Mouse (Mus musculus) midbrain, embryonic 15.5 days (tissue): Measurements from ENCODE around the gene Dlgap1. TPM values are rescaled to one million over a fixed set of nuclear protein-coding genes. Genes with fewer than 3 reads are reported as not detected.
A peak's percentile ranks its signal among the peaks of the same experiment; 100 is the strongest.

Source experiments
- ATAC-seq: fragments of 200-750 bp; cut with Nextera tagmentation; replicated peaks from 2 replicates; pipeline ENCODE4 v1.8.0; 2017; ENCODE audit warnings: moderate TSS enrichment
- H3K27ac ChIP-seq: fragments of 300-500 bp; sonication (generic); 2 replicates; pipeline ENCODE4 v1.5.1; 2015; ENCODE audit warnings: mild to moderate bottlenecking, inconsistent platforms
- H3K27me3 ChIP-seq: fragments of 300-500 bp; sonication (generic); replicated peaks from 2 replicates; pipeline ENCODE4 v1.6.1; 2015; ENCODE audit warnings: inconsistent platforms
- H3K36me3 ChIP-seq: fragments of 300-500 bp; sonication (generic); replicated peaks from 2 replicates; pipeline ENCODE4 v1.6.1; 2015; ENCODE audit warnings: inconsistent platforms
- H3K4me1 ChIP-seq: fragments of 300-500 bp; sonication (generic); 2 replicates; pipeline ENCODE4 v1.6.1; 2015; ENCODE audit warnings: inconsistent platforms
- H3K4me2 ChIP-seq: fragments of 300-500 bp; sonication (generic); 2 replicates; pipeline ENCODE4 v1.6.1; 2015; ENCODE audit warnings: inconsistent platforms, mild to moderate bottlenecking, moderate library complexity
- H3K4me3 ChIP-seq: fragments of 300-500 bp; sonication (generic); 2 replicates; pipeline ENCODE4 v1.5.1; 2015; ENCODE audit warnings: mild to moderate bottlenecking, inconsistent platforms
- H3K9ac ChIP-seq: fragments of 300-500 bp; sonication (generic); 2 replicates; pipeline ENCODE4 v1.6.1; 2015; ENCODE audit warnings: mild to moderate bottlenecking, inconsistent platforms
- H3K9me3 ChIP-seq: fragments of 300-500 bp; sonication (generic); 2 replicates; pipeline ENCODE4 v1.6.1; 2016; ENCODE audit warnings: inconsistent platforms
- WGBS: fragments of 180-500 bp; shearing (Covaris S2); methylation state at CpG from one replicate; pipeline ENCODE4 v1.1.7; 2015; ENCODE audit warnings: mixed read lengths; 5-methylcytosine and 5-hydroxymethylcytosine counted together
- polyA plus RNA-seq: library from polyadenylated mRNA; unstranded; fragments of >200 nt; fragmentation: Nextera tagmentation; extraction: Ambion mirVana; gene quantifications from 2 replicates; pipeline ENCODE4 v1.2.1, GENCODE M21; 2015

Dlgap1 gene
- polyA plus RNA-seq, 1 experiment from 2014 or later: 28.4 TPM

- no peaks in the 10 kb centered on the region for H3K27me3 ChIP-seq
- no peak overlapping the region for H3K27ac ChIP-seq
- 35% methylated on average over 7 of the region's 7 CpGs for WGBS
- no peaks in the 10 kb centered on the region for H3K36me3 ChIP-seq
- H3K4me3 ChIP-seq: no peak overlapping the region
- no peak for ATAC-seq
- H3K4me2 ChIP-seq: no peak overlapping the region
- no peaks in the 10 kb centered on the region for H3K9me3 ChIP-seq
- H3K4me1 ChIP-seq: peaks cover 10% of the 10 kb centered on the region; the same call in 1 of the 2 replicates
- no peak overlapping the region for H3K9ac ChIP-seq
Observed at GRCm38 (mm10) chr17:70779770-70780169, 810.9 kb downstream of the Dlgap1 start.

DNA sequence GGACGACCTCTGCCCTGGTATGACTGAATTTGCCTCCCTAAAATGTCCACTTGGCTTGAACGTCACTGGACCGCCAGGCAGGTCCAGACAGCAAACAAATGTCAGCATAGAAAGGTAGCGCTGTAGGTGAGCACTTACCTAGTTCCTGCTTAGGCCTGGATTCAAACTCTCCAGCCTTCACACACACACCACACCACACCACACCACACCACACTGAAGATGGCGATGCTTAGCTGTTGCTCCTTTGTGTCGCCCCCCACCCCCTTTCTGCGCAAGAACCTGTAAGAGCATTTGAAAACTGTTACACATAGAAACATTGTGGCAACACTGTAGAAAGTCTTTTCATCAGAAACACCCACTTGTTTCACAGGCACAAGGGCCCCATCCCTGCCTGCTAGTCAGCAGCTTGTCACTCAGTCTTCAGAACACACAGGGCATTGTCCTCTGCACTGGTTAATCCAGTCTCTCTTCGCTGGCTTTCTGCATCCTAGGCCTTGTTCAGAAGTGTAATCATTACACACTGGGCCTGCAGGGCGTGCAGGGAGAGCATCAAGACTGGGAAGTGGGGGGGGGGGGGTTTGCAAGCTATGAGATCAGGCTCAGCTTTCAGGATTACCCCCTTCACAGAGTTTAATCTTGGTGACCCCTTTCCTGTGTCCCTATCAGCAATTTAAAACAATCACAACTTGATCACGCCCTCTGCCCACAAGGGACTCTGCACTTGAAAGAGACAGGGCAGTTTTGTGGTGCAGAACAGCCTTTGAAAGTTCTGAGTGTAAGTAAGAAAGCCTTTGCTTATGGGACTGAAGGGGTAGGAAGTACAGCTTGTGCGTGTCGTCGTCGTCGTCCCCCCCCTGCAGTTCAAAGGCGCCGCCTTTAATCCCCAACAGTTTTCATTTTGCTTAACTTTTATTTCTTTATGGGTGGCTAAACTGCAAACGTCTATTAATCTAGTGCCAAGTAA is 812.1 kb downstream of the Dlgap1 start:
- Histone ChIP-seq H3K4me1 (peaks cover 10% of the 10 kb centered on the region; the same call in 1 of the 2 replicates), H3K27me3 (no peaks in the 10 kb centered on the region), H3K9me3 (no peaks in the 10 kb centered on the region), H3K9ac (no peak overlapping the region), H3K4me2 (no peak overlapping the region), H3K4me3 (no peak overlapping the region), H3K27ac (no peak overlapping the region), H3K36me3 (no peaks in the 10 kb centered on the region)
- WGBS: 20% methylated on average over 18 of the region's 18 CpGs
- peak; percentile 69 for ATAC-seq

DNA sequence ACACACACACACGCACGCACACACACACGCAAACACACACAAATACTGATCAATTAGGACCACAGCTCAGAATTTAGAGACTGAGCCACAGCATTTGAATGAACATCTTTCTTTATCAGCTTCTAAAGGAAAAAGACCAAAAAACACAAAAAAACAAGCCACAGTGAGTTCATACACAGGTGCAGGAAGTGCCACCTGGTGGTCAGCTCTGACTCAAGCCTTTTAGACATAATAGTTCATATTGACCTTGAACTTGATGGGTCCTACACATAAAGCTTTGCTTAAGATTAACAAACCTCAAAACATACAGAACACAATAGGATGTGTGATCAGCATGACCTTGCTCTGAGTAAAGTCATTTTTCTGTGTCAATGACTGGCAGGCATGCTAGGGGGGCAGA is 814.4 kb downstream of the Dlgap1 start:
- no peaks in the 10 kb centered on the region for H3K27me3 ChIP-seq
- no peak for ATAC-seq
- no peaks in the 10 kb centered on the region for H3K9me3 ChIP-seq
- H3K9ac ChIP-seq: no peak overlapping the region
- no peak overlapping the region for H3K27ac ChIP-seq
- no peaks in the 10 kb centered on the region for H3K36me3 ChIP-seq
- no peak overlapping the region for H3K4me2 ChIP-seq
- no peak overlapping the region for H3K4me3 ChIP-seq
- peaks cover 10% of the 10 kb centered on the region; the same call in 1 of the 2 replicates for H3K4me1 ChIP-seq
- WGBS: 88% methylated on average over 3 of the region's 3 CpGs

DNA sequence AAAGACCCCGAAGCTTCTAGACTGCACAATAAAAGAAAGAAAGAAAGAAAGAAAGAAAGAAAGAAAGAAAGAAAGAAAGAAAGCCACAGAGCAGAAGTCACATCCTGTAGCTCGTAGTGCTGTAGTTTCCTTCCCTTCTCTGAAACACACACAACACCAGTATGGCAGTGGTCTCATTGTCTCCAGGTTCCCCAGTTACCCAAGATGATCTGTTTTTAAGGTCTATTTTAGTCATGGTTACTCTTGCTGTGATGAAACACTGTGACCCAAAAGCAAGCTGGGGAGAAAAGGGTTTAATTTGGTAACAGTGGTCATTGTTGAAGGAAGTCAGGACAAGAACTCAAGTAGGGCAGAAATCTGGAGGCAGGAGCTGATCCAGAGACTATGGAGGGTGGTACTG is 818.5 kb downstream of the Dlgap1 start:
- Histone ChIP-seq H3K9me3 (no peaks in the 10 kb centered on the region), H3K9ac (no peak overlapping the region), H3K36me3 (no peaks in the 10 kb centered on the region), H3K27me3 (no peaks in the 10 kb centered on the region), H3K4me3 (no peak overlapping the region), H3K27ac (no peak overlapping the region), H3K4me2 (no peak overlapping the region), H3K4me1 (no peaks in the 10 kb centered on the region)
- WGBS: 89% methylated on average over 2 of the region's 2 CpGs
- ATAC-seq: no peak

DNA sequence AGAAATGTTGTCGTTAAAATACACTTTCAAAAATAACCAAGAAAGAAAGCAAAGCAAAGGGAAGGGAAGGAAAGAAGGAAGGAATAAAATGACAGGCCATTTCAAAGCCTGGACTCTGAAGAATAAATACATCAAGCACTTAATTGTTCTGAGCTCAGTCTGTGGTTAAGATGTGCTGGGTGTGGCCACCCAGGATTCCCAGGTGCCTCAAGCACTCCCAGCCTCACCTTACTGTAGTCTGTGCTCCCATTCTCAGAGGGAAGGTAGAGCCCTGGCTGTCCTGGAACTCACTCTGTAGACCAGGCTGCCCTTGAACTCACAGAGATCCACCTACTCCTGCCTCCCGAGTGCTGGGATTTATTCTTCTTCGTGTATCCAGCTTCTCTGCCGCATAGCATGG is 821.9 kb downstream of the Dlgap1 start:
- Histone ChIP-seq H3K4me1 (peaks cover 4% of the 10 kb centered on the region; the same call in 1 of the 2 replicates), H3K4me2 (no peak overlapping the region), H3K9ac (no peak overlapping the region), H3K27me3 (no peaks in the 10 kb centered on the region), H3K27ac (no peak overlapping the region), H3K36me3 (no peaks in the 10 kb centered on the region), H3K9me3 (no peaks in the 10 kb centered on the region), H3K4me3 (no peak overlapping the region)
- 94% methylated on average over 4 of the region's 4 CpGs for WGBS
- no peak for ATAC-seq

DNA sequence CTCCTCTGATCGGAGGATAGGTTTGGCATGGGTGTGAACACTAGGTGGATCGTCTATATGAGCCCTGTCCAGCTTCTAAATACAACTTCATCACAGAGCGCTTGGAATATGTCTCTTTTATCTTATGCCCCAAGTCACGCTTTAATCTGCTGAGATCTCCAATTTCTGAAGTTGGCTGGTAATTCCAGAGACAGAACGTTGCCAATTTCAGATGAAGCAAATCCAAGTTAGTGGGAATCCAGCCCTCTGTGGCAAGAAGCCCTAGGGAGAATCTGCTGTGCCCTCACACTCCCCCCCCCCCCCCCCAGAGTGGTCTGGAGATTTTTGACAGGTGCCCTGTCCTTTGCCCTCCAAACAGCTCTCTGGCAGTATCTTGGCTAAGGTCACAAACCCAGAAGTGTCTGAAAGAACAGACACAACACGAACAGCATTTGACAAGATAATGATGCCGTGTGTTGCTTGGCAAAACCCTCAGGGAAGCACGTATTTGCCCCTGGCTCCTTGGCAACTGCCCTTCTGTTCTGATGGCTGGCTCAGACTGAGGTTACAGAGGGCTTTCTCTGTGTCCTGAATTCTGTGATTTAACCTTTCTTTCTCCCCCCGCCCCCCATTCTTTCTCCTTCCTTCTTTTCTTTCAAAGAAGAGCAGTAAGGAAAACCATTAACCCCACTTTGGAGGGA is 822.9 kb downstream of the Dlgap1 start:
- Histone ChIP-seq H3K27me3 (no peaks in the 10 kb centered on the region), H3K9me3 (no peaks in the 10 kb centered on the region), H3K9ac (no peak overlapping the region), H3K4me3 (no peak overlapping the region), H3K36me3 (no peaks in the 10 kb centered on the region), H3K27ac (no peak overlapping the region), H3K4me2 (no peak overlapping the region), H3K4me1 (peaks cover 4% of the 10 kb centered on the region; the same call in 1 of the 2 replicates)
- ATAC-seq: no peak
- WGBS: 70% methylated on average over 9 of the region's 9 CpGs

DNA sequence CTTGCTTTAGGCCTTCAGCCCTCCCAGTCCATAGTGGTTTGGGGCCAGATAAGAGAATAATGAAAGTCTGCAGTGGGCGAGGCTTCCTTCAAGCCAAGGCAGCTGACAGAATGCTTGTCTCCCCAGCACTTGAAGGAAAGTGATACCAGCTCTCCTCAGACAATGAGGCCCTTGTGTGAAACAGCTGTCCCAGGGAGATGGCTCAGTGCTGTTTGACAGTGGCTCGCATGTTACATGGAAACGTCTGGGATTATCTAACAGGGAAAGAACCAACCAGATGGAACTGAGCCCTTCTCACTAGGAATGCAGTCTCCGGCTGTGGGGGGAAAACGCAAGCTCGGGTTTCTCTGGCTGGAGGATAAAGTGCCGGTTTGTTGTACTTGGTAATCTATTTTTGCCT is 825.4 kb downstream of the Dlgap1 start:
- H3K9me3 ChIP-seq: no peaks in the 10 kb centered on the region
- H3K4me2 ChIP-seq: peak overlapping the region; percentile 13; the same call in 1 of the 2 replicates
- ATAC-seq: peak; percentile 72
- no peaks in the 10 kb centered on the region for H3K27me3 ChIP-seq
- H3K36me3 ChIP-seq: no peaks in the 10 kb centered on the region
- peak overlapping the region; percentile 34; the same call in 1 of the 2 replicates for H3K27ac ChIP-seq
- H3K4me3 ChIP-seq: no peak overlapping the region
- peaks cover 4% of the 10 kb centered on the region; the same call in 1 of the 2 replicates for H3K4me1 ChIP-seq
- WGBS: 6% methylated on average over 7 of the region's 7 CpGs
- no peak overlapping the region for H3K9ac ChIP-seq

- H3K9me3 ChIP-seq: no peaks in the 10 kb centered on the region
- no peak overlapping the region for H3K4me3 ChIP-seq
- no peaks in the 10 kb centered on the region for H3K27me3 ChIP-seq
- H3K36me3 ChIP-seq: no peaks in the 10 kb centered on the region
- no peak overlapping the region for H3K9ac ChIP-seq
- H3K4me2 ChIP-seq: peak overlapping the region; percentile 13; the same call in 1 of the 2 replicates
- peaks cover 4% of the 10 kb centered on the region; the same call in 1 of the 2 replicates for H3K4me1 ChIP-seq
- peak overlapping the region; percentile 34; the same call in 1 of the 2 replicates for H3K27ac ChIP-seq
- WGBS: 40% methylated on average over 6 of the region's 6 CpGs
- no peak for ATAC-seq
Observed at GRCm38 (mm10) chr17:70794722-70795121, 825.8 kb downstream of the Dlgap1 start.

GRCm38 (mm10) chr17:70795196-70795595 is 826.3 kb downstream of the Dlgap1 start:
- Histone ChIP-seq H3K27ac (no peak overlapping the region), H3K4me1 (peaks cover 4% of the 10 kb centered on the region; the same call in 1 of the 2 replicates), H3K4me3 (no peak overlapping the region), H3K4me2 (no peak overlapping the region), H3K27me3 (no peaks in the 10 kb centered on the region), H3K9ac (no peak overlapping the region), H3K9me3 (no peaks in the 10 kb centered on the region), H3K36me3 (no peaks in the 10 kb centered on the region)
- 70% methylated on average over 4 of the region's 4 CpGs for WGBS
- no peak for ATAC-seq

- H3K9me3 ChIP-seq: no peaks in the 10 kb centered on the region
- no peak overlapping the region for H3K4me3 ChIP-seq
- no peaks in the 10 kb centered on the region for H3K27me3 ChIP-seq
- 85% methylated on average over 8 of the region's 8 CpGs for WGBS
- H3K27ac ChIP-seq: no peak overlapping the region
- no peaks in the 10 kb centered on the region for H3K36me3 ChIP-seq
- H3K9ac ChIP-seq: no peak overlapping the region
- peaks cover 4% of the 10 kb centered on the region; the same call in 1 of the 2 replicates for H3K4me1 ChIP-seq
- ATAC-seq: no peak
- no peak overlapping the region for H3K4me2 ChIP-seq
Observed at GRCm38 (mm10) chr17:70796940-70797772, 828.3 kb downstream of the Dlgap1 start.

DNA sequence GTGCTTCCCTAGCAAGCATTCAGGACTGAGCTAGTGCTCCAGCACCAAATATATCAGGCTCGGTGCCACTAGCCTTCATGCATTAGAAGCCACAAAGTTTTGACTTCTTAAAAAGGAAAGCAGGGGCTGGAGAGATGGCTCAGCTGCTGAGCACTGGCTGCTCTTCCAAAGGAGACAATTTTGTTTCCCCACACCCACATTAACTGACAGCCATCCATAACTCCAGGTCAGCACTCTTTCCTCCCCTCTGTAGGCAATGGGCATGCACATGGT is 828.8 kb downstream of the Dlgap1 start:
- ATAC-seq: no peak
- Histone ChIP-seq H3K9ac (no peak overlapping the region), H3K4me1 (peaks cover 4% of the 10 kb centered on the region; the same call in 1 of the 2 replicates), H3K36me3 (no peaks in the 10 kb centered on the region), H3K27ac (no peak overlapping the region), H3K4me3 (no peak overlapping the region), H3K4me2 (no peak overlapping the region), H3K27me3 (no peaks in the 10 kb centered on the region), H3K9me3 (no peaks in the 10 kb centered on the region)
- 86% methylated on average over 1 of the region's 1 CpGs for WGBS

DNA sequence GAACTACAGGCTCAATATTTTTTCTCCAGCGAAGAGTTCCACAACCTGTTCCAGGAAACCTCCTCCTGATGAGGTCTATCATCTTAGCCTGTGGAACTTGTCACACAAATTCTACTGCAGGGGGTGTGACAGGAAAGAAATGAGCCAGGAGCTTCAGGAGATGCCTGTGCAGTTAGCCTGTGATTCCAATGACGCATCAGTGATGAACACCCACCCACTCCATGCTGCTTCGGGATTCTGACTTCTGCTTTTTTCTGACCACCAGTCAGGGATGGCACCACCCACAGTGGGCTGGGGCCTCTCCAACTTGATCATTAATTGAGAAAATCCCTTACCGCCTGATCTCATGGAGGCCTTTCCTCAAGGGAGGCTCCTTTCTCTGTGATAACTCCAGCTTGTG is 830.4 kb downstream of the Dlgap1 start:
- no peak overlapping the region for H3K4me3 ChIP-seq
- no peak overlapping the region for H3K27ac ChIP-seq
- H3K9ac ChIP-seq: no peak overlapping the region
- H3K4me2 ChIP-seq: no peak overlapping the region
- H3K4me1 ChIP-seq: peaks cover 2% of the 10 kb centered on the region; the same call in 1 of the 2 replicates
- no peaks in the 10 kb centered on the region for H3K9me3 ChIP-seq
- H3K27me3 ChIP-seq: no peaks in the 10 kb centered on the region
- H3K36me3 ChIP-seq: no peaks in the 10 kb centered on the region
- WGBS: 77% methylated on average over 4 of the region's 4 CpGs
- no peak for ATAC-seq
